Mouse (Mus musculus) forebrain, embryonic 13.5 days (tissue): ENCODE measurements around the gene Manbal. TPM values are rescaled to one million over a fixed set of nuclear protein-coding genes. Genes with fewer than 3 reads are reported as not detected.
"Not testable (repeated sequence)": the region's sequence is repeated elsewhere in the genome, so short reads cannot be mapped to it uniquely, and the experiment has no call there.

Experiments
- ATAC-seq: fragments of 200-750 bp; cut with Nextera tagmentation; 2 replicates; pipeline ENCODE4 v1.8.0; 2017
- H3K27ac ChIP-seq: fragments of 300-500 bp; sonication (generic); 2 replicates; pipeline ENCODE4 v1.5.1; 2015; ENCODE audit warnings: inconsistent platforms, mild to moderate bottlenecking, moderate library complexity
- H3K27me3 ChIP-seq: fragments of 300-500 bp; sonication (generic); 2 replicates; pipeline ENCODE4 v1.6.1; 2015; ENCODE audit warnings: mild to moderate bottlenecking, inconsistent platforms
- H3K36me3 ChIP-seq: fragments of 300-500 bp; sonication (generic); 2 replicates; pipeline ENCODE4 v1.6.1; 2015; ENCODE audit warnings: mild to moderate bottlenecking, inconsistent platforms; ENCODE audit not compliant: poor library complexity, severe bottlenecking
- H3K4me1 ChIP-seq: fragments of 300-500 bp; sonication (generic); 2 replicates; pipeline ENCODE4 v1.6.1; 2015; ENCODE audit warnings: inconsistent platforms
- H3K4me2 ChIP-seq: fragments of 300-500 bp; sonication (generic); 2 replicates; pipeline ENCODE4 v1.6.1; 2015; ENCODE audit warnings: inconsistent platforms, mild to moderate bottlenecking, moderate library complexity
- H3K4me3 ChIP-seq: fragments of 300-500 bp; sonication (generic); 2 replicates; pipeline ENCODE4 v1.5.1; 2015; ENCODE audit warnings: mild to moderate bottlenecking, inconsistent platforms
- H3K9ac ChIP-seq: fragments of 300-500 bp; sonication (generic); 2 replicates; pipeline ENCODE4 v1.6.1; 2015; ENCODE audit warnings: mild to moderate bottlenecking, inconsistent platforms
- H3K9me3 ChIP-seq: fragments of 300-500 bp; sonication (generic); replicated peaks from 2 replicates; pipeline ENCODE4 v1.6.1; 2016; ENCODE audit warnings: inconsistent platforms
- WGBS: fragments of 180-500 bp; shearing (Covaris S2); methylation state at CpG from one replicate; pipeline ENCODE4 v1.1.7; 2015; 5-methylcytosine and 5-hydroxymethylcytosine counted together
- polyA plus RNA-seq: library from polyadenylated mRNA; unstranded; fragments of >200 nt; fragmentation: Nextera tagmentation; extraction: Ambion mirVana; gene quantifications from 2 replicates; pipeline ENCODE4 v1.2.1, GENCODE M21; 2015

Manbal gene
- polyA plus RNA-seq, 1 experiment from 2014 or later, result 89.9 TPM

DNA sequence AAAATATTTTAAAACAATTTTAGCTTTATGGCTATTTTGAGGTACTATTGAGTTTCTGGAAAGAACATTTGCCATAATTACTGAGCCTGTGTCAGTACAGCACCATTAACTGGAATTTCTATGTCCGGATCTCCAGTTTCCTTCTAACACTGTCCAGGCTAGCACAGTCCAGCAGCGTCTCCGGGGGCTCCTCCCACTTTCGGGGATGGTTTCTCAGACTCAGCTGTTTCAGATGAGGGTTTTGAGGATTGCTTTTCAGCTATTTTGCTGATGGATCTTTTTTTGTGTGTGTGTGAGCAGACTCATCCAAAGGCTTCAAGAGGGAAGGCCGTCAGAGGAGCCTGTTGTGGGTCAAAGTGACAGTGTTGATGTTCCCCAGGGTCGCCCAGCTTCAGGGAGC is 4.3 kb downstream of the Manbal start:
- H3K27me3 ChIP-seq, result no peaks in the 10 kb centered on the region
- WGBS, result 84% methylated on average over 6 of the region's 6 CpGs
- peaks cover 41% of the 10 kb centered on the region for H3K4me1 ChIP-seq
- H3K27ac ChIP-seq, result no peak overlapping the region
- H3K9ac ChIP-seq, result no peak overlapping the region
- no peak for ATAC-seq
- peaks cover 5% of the 10 kb centered on the region; the same call in 1 of the 2 replicates for H3K36me3 ChIP-seq
- H3K9me3 ChIP-seq, result no peaks in the 10 kb centered on the region
- no peak overlapping the region for H3K4me2 ChIP-seq
- no peak overlapping the region for H3K4me3 ChIP-seq

DNA sequence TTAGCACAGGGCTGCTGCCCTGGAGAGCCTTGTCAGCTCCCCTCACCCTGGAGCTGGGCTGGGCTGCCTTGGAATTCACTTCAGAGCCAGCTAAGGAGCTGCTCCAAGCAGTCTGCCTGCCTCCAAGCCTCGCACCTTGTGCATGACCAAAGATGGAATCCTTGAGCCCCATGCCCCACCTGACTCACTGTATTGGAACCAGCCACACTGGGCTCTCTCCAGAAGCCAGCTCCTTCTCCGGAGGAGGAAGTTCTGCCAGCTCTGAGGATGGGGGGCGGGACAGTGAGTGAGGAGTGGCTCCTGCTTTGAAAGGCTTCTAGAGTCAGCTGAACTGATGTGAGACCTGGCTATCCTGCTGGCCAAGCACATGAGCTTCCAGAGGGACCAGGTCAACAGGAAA is 6.3 kb downstream of the Manbal start:
- WGBS, result 88% methylated on average over 3 of the region's 3 CpGs
- peaks cover 28% of the 10 kb centered on the region for H3K4me1 ChIP-seq

DNA sequence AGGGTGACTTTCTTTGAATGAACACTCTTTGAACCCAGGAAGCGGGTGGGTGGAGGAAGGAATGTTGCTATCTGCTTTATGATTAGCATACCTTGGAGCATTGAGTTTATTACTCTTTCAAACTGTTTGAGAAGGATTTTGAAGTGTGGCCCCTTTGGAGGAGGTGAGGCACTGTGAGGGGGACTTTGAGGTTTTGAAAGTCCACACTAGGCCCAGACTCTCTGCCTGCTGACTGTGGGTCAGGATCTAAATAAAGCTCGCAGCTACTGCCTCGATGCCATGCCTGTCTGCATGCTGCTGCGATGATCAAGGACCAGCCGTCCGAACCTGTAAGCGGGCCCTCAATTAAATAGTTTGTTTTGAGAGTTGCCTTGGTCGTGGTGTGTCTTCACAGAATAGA is 7.7 kb downstream of the Manbal start:
- H3K27ac ChIP-seq, result no peak overlapping the region
- 55% methylated on average over 8 of the region's 8 CpGs for WGBS
- no peak overlapping the region for H3K4me2 ChIP-seq
- no peak overlapping the region for H3K9ac ChIP-seq
- ATAC-seq, result no peak
- H3K36me3 ChIP-seq, result peaks cover 16% of the 10 kb centered on the region
- H3K27me3 ChIP-seq, result no peaks in the 10 kb centered on the region
- H3K9me3 ChIP-seq, result no peaks in the 10 kb centered on the region
- H3K4me1 ChIP-seq, result peaks cover 18% of the 10 kb centered on the region
- H3K4me3 ChIP-seq, result no peak overlapping the region

More for the DNA sequence above, 6.3 kb downstream of the Manbal start:
- H3K27me3 ChIP-seq, result no peaks in the 10 kb centered on the region
- ATAC-seq, result no peak
- H3K9me3 ChIP-seq, result no peaks in the 10 kb centered on the region
- H3K4me2 ChIP-seq, result no peak overlapping the region
- no peak overlapping the region for H3K9ac ChIP-seq
- no peak overlapping the region for H3K4me3 ChIP-seq
- no peak overlapping the region for H3K27ac ChIP-seq
- H3K36me3 ChIP-seq, result peaks cover 5% of the 10 kb centered on the region; the same call in 1 of the 2 replicates

DNA sequence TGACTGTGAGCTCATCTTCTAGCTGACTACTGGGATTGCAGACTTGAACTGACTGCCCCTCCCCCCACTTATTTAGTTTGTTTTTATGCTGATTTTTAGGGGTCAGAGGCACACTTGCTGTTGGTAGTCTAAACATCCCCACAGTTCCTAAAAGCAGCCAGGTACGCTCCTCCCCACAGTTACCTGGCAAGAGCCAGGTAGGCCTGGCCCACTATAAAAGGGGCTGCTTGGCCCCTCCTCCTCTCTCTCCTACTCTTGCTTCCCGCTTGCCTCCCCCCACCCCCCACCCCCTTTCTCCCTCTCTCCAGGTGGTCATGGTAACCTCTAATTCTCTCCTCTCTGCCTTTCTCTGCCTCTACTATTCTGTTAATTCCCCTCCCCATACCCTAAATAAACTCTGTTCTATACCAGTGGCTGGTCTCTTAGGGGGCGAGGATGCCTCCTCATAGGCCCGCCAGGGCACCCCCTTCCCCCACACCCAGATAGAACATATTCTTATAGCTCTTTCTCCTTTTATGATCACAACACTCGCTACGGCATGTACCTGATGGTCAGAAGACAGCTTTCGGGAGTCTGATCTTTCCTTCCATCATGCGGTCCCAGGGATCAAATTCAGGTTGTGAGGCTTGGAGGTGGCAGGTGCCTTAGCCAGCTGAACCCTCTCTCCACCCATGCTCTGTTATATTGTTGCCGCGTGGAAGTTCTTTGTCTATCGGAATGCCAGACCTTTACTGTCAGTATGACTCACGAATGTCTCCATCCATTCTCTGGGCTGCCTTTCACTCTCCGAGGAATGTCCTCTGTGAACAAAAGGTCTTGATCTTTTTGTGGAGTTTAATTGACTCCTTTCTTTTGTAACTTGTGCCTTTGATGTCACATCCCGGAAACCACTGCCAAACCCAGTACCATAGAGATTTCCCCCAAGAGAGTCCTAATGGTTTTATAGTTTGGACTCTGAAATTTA is 8.7 kb downstream of the Manbal start:
- ATAC-seq, result no peak
- Histone ChIP-seq H3K4me2 (peak overlapping the region; percentile 37), H3K9me3 (no peaks in the 10 kb centered on the region), H3K9ac (peak overlapping the region; percentile 41; the same call in 1 of the 2 replicates), H3K4me1 (peaks cover 18% of the 10 kb centered on the region), H3K4me3 (peak overlapping the region; percentile 6; the same call in 1 of the 2 replicates), H3K27me3 (no peaks in the 10 kb centered on the region), H3K27ac (peak overlapping the region; percentile 10; the same call in 1 of the 2 replicates), H3K36me3 (peaks cover 25% of the 10 kb centered on the region)
- WGBS, result 6% methylated on average over 14 of the region's 14 CpGs

DNA sequence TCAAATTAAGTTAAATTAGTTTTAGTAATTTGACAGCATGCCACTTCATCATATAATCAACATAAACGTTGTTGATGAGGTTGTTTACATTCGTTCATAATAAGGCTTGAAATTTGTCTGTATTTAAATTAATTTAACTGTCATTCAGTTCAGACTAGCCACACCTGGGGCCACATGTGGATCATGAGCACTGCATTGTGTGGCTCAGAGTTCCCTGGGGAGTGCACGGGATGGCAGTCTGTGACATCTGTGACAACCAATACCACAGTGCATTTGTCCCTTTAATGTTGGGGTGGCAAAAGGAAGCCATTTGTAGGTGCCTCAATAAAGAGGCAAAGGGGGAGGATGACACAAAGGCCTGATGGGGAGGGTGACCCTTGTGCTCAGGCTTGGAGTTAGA is 9.6 kb downstream of the Manbal start:
- 44% methylated on average over 3 of the region's 3 CpGs for whole genome bisulfite sequencing
- Histone ChIP-seq H3K27me3 (no peaks in the 10 kb centered on the region), H3K27ac (no peak overlapping the region), H3K4me3 (no peak overlapping the region), H3K4me2 (no peak overlapping the region), H3K9ac (no peak overlapping the region), H3K4me1 (peaks cover 18% of the 10 kb centered on the region), H3K9me3 (no peaks in the 10 kb centered on the region), H3K36me3 (peaks cover 32% of the 10 kb centered on the region)
- ATAC-seq, result no peak

DNA sequence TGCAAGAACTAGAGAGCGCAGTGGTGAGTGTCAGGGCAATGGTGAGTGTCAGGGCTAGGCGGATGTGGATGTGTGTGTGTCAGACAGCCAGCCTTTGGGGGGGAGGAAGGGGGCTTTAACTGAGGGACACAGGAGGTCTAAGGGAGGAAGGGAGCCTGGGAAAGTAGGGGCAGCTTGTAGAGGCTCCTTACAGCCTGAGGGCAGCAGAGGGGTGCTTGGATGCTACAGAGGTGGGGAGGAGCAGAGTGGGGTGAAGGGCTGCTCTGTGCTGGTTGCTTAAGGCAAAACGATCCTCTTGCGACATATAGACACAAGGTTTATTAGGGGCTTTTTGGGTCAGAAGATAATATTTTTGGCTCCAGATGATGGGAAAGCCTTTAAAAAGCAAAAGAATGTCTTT is 17.4 kb downstream of the Manbal start:
- H3K4me2 ChIP-seq, result no peak overlapping the region
- H3K27ac ChIP-seq, result 0 out of 2 replicates have a peak overlapping the region, but pooled peaks have one; percentile 2
- no peaks in the 10 kb centered on the region for H3K27me3 ChIP-seq
- H3K4me1 ChIP-seq, result peaks cover 4% of the 10 kb centered on the region; the same call in 1 of the 2 replicates
- no peak overlapping the region for H3K9ac ChIP-seq
- H3K9me3 ChIP-seq, result peaks cover 4% of the 10 kb centered on the region; the same call in 1 of the 2 replicates
- peaks cover 56% of the 10 kb centered on the region for H3K36me3 ChIP-seq
- no peak overlapping the region for H3K4me3 ChIP-seq
- WGBS, result 49% methylated on average over 4 of the region's 4 CpGs
- ATAC-seq, result no peak

DNA sequence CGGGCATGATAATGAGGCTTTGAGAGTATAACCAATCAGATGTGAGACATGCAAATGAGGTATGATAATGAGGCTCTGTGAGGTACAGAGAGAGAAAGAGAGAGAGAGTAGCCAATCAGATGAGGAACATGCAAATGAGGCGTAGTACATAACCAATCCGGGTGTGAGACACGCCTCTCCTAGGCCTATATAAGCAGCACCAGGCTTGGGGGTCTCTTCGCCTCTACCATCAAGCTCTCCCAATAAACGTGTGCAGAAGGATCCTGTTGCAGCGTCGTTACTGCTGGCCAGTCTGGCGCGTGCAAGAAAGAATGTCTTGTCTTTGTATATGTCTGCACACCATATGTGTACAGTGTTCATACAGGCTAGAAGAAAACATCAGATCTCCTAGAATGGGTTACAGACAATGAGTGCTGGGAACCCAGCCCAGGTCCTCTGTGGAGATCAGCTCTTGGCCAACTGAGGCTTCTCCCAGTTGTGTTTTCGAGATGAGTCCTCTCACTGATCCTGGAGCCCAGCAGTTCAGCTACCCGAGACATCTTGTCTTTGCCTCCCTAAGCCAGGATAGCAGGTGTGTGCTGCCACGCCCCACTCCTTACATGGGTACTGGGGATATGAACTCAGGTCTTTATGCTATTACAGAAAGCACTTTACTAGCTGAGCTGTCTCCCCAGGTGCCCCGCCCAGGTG is 21.7 kb downstream of the Manbal start:
- WGBS, result 93% methylated on average over 14 of the region's 14 CpGs
- not testable (repeated sequence) for H3K27me3 ChIP-seq, H3K27ac ChIP-seq, ATAC-seq, H3K4me1 ChIP-seq, H3K4me2 ChIP-seq, H3K4me3 ChIP-seq, H3K9ac ChIP-seq, H3K9me3 ChIP-seq
- peaks cover 39% of the 10 kb centered on the region for H3K36me3 ChIP-seq

DNA sequence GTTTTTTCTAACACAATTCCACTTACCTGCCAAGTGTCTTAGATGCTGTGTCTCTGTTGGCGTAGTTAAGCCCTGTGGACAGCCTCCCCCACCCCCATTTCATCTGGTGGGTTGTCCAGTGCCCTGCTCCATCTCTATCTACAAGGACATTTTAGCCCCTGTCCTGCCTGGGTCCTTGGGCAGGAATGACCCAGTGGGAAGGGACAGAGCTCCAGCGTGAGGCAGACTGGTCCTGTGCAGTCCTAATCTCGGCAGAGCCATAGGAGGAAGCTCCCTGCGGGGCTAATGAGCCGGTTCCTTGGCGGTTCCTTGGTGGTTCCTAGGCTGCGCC is 22.2 kb downstream of the Manbal start:
- Histone ChIP-seq H3K4me1 (peaks cover 4% of the 10 kb centered on the region; the same call in 1 of the 2 replicates), H3K36me3 (peaks cover 36% of the 10 kb centered on the region), H3K4me3 (no peak overlapping the region), H3K9me3 (peaks cover 4% of the 10 kb centered on the region; the same call in 1 of the 2 replicates), H3K27me3 (no peaks in the 10 kb centered on the region), H3K27ac (no peak overlapping the region), H3K4me2 (no peak overlapping the region), H3K9ac (no peak overlapping the region)
- no peak for ATAC-seq
- 84% methylated on average over 7 of the region's 7 CpGs for WGBS

DNA sequence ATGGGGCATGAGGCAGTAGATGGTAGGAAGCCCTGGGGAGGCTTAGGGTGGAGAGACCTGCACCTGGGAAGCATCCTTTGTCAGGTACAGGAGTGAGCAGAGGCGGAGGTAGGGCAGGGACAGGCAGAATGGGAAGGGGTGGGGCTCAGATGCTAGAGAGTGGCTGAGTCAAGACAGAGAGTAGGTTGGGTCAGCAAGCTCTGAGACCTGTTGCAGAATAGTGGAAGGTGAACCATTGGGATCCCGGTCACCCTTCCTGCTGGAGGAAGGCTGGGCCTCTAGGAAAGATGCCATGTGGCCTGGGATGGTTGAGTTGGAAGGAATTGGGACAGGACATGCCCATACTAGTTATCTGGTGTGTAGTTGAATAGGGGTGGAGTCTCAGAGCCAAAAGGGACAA is 24.9 kb downstream of the Manbal start:
- no peak overlapping the region for H3K4me3 ChIP-seq
- H3K36me3 ChIP-seq, result peaks cover 45% of the 10 kb centered on the region
- 91% methylated on average over 2 of the region's 2 CpGs for WGBS
- H3K9ac ChIP-seq, result no peak overlapping the region
- H3K4me1 ChIP-seq, result no peaks in the 10 kb centered on the region
- H3K27ac ChIP-seq, result no peak overlapping the region
- no peak for ATAC-seq
- no peak overlapping the region for H3K4me2 ChIP-seq
- peaks cover 4% of the 10 kb centered on the region; the same call in 1 of the 2 replicates for H3K9me3 ChIP-seq
- no peaks in the 10 kb centered on the region for H3K27me3 ChIP-seq

DNA sequence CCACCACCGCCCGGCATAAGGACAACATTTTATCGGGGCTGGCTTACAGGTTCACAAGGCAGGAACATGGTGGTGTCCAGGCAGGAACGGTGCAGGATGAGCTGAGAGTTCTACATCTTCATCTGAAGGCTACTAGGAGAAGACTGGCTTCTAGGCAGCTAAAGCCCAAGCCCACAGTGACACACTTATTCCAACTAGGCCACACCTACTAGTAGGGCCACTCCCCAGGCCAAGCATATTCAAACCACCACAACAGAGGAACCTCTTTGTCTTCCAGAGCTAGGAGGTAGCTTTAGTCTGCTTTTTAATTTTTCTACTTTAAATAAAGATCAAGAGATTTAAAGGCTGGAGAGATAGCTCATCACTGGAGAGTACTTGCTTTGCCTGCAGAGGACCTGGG is 26.2 kb downstream of the Manbal start:
- no peaks in the 10 kb centered on the region for H3K4me1 ChIP-seq
- peaks cover 58% of the 10 kb centered on the region for H3K36me3 ChIP-seq
- no peak overlapping the region for H3K4me3 ChIP-seq
- no peak overlapping the region for H3K27ac ChIP-seq
- ATAC-seq, result no peak
- H3K9me3 ChIP-seq, result peaks cover 11% of the 10 kb centered on the region
- no peak overlapping the region for H3K4me2 ChIP-seq
- no peaks in the 10 kb centered on the region for H3K27me3 ChIP-seq
- 95% methylated on average over 4 of the region's 4 CpGs for WGBS
- H3K9ac ChIP-seq, result no peak overlapping the region

DNA sequence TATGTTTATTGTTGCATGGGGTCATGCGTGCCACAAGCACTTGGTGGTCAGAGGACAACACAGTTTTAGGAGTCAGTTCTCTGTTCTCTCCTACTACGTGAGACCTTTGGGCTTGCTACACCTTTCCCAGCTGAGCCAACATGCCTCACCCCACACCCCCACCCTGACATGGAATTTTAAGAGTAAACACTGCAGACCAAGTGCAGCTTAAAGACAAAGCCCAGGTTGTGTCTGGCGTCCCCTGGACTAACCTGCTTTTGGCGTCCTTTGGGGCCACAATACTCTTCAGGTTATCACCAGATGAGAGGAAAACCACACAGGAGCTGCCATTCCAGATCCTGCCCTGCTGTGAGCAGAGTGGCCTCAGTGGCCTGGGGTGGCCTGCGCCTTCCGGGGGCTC is 27.5 kb downstream of the Manbal start:
- Histone ChIP-seq H3K27ac (no peak overlapping the region), H3K4me2 (no peak overlapping the region), H3K36me3 (peaks cover 53% of the 10 kb centered on the region), H3K4me1 (no peaks in the 10 kb centered on the region), H3K9ac (no peak overlapping the region), H3K4me3 (no peak overlapping the region), H3K9me3 (peaks cover 7% of the 10 kb centered on the region), H3K27me3 (no peaks in the 10 kb centered on the region)
- 79% methylated on average over 6 of the region's 6 CpGs for WGBS
- ATAC-seq, result no peak

DNA sequence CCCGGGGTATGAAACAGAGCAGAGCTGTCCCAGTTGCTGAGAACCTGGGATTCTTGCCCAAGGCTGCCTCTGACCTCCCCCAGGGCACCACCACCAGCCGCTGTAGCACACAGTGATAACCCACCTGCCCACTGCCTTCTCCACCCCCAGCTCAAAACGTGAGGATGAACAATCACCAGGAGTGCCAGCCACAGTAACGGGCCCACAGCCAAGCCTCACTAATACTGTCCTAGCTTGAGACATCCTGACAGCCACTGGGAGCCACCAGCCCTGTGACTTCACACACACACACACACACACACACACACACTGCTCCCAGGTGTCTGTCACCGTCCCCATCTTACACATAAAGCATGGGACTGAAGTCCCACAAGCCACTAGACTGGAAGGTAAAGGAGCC is 28.0 kb downstream of the Manbal start:
- H3K27ac ChIP-seq, result no peak overlapping the region
- H3K4me2 ChIP-seq, result no peak overlapping the region
- 78% methylated on average over 5 of the region's 5 CpGs for WGBS
- no peak overlapping the region for H3K9ac ChIP-seq
- H3K4me1 ChIP-seq, result no peaks in the 10 kb centered on the region
- peaks cover 7% of the 10 kb centered on the region for H3K9me3 ChIP-seq
- no peaks in the 10 kb centered on the region for H3K27me3 ChIP-seq
- no peak for ATAC-seq
- H3K4me3 ChIP-seq, result no peak overlapping the region
- H3K36me3 ChIP-seq, result peaks cover 48% of the 10 kb centered on the region
